Mouse (Mus musculus): ENCODE results near the gene Ccdc82. TPM values are rescaled to one million over a fixed set of nuclear protein-coding genes. Genes with fewer than 3 reads are reported as not detected.

The Ccdc82 gene
- polyA plus RNA-seq, 1 experiment, result 23.7 TPM

GRCm38 (mm10) chr9:13251251-13251650 is 4.5 kb downstream of the Ccdc82 start:
- no peak for DNase-seq (ENCODE audit: low read depth)
- no peak for TF ChIP-seq CTCF (IDR thresholded peaks at IDR 0.05; ENCODE audit: borderline replicate concordance, extremely low read depth, insufficient read depth, insufficient read length)
- no peak for TF ChIP-seq POLR2A (IDR thresholded peaks at IDR 0.05; ENCODE audit: borderline replicate concordance, extremely low read depth, insufficient read depth, insufficient read length, poor library complexity, severe bottlenecking)

- TF ChIP-seq POLR2A (IDR thresholded peaks at IDR 0.05; ENCODE audit: borderline replicate concordance, extremely low read depth, insufficient read depth, insufficient read length, poor library complexity, severe bottlenecking), result no peak
- DNase-seq (ENCODE audit: low read depth), result no peak
Measured at GRCm38 (mm10) chr9:13256726-13257125, 10.0 kb downstream of the Ccdc82 start.

GRCm38 (mm10) chr9:13258173-13258572 is 11.4 kb downstream of the Ccdc82 start:
- no peak for DNase-seq (ENCODE audit: low read depth)
- no peak for TF ChIP-seq CTCF (IDR thresholded peaks at IDR 0.05; ENCODE audit: borderline replicate concordance, extremely low read depth, insufficient read depth, insufficient read length)

- no peak for DNase-seq (ENCODE audit: low read depth)
- TF ChIP-seq POLR2A (IDR thresholded peaks at IDR 0.05; ENCODE audit: borderline replicate concordance, extremely low read depth, insufficient read depth, insufficient read length, poor library complexity, severe bottlenecking) (no peak), CTCF (IDR thresholded peaks at IDR 0.05; ENCODE audit: borderline replicate concordance, extremely low read depth, insufficient read depth, insufficient read length) (no peak)
Measured at GRCm38 (mm10) chr9:13260980-13261379, 14.2 kb downstream of the Ccdc82 start.

GRCm38 (mm10) chr9:13273219-13273618 is 26.5 kb downstream of the Ccdc82 start:
- TF ChIP-seq CTCF (IDR thresholded peaks at IDR 0.05; ENCODE audit: borderline replicate concordance, extremely low read depth, insufficient read depth, insufficient read length) (no peak), POLR2A (IDR thresholded peaks at IDR 0.05; ENCODE audit: borderline replicate concordance, extremely low read depth, insufficient read depth, insufficient read length, poor library complexity, severe bottlenecking) (no peak)
- no peak for DNase-seq (ENCODE audit: low read depth)

GRCm38 (mm10) chr9:13287482-13287881 is 40.7 kb downstream of the Ccdc82 start:
- DNase-seq (ENCODE audit: low read depth), result no peak
- TF ChIP-seq CTCF (IDR thresholded peaks at IDR 0.05; ENCODE audit: borderline replicate concordance, extremely low read depth, insufficient read depth, insufficient read length) (no peak), POLR2A (IDR thresholded peaks at IDR 0.05; ENCODE audit: borderline replicate concordance, extremely low read depth, insufficient read depth, insufficient read length, poor library complexity, severe bottlenecking) (no peak)

GRCm38 (mm10) chr9:13296274-13297121 is 49.7 kb downstream of the Ccdc82 start:
- TF ChIP-seq CTCF (IDR thresholded peaks at IDR 0.05; ENCODE audit: borderline replicate concordance, extremely low read depth, insufficient read depth, insufficient read length) (peak; percentile 71), POLR2A (IDR thresholded peaks at IDR 0.05; ENCODE audit: borderline replicate concordance, extremely low read depth, insufficient read depth, insufficient read length, poor library complexity, severe bottlenecking) (peak; percentile 16; the same call in 1 of the 2 replicates)
- peak; percentile 95 for DNase-seq (ENCODE audit: low read depth)

- no peak for DNase-seq (ENCODE audit: low read depth)
- TF ChIP-seq POLR2A (IDR thresholded peaks at IDR 0.05; ENCODE audit: borderline replicate concordance, extremely low read depth, insufficient read depth, insufficient read length, poor library complexity, severe bottlenecking) (no peak), CTCF (IDR thresholded peaks at IDR 0.05; ENCODE audit: borderline replicate concordance, extremely low read depth, insufficient read depth, insufficient read length) (no peak)
Measured at GRCm38 (mm10) chr9:13297122-13297667, 50.4 kb downstream of the Ccdc82 start.

GRCm38 (mm10) chr9:13297668-13298512 is 51.1 kb downstream of the Ccdc82 start, which contains the start of gene Maml2:
Gene Maml2, plus strand, starts transcription at chr9:13297957.
- DNase-seq (ENCODE audit: low read depth), result peak; percentile 92
- no peak for TF ChIP-seq POLR2A (IDR thresholded peaks at IDR 0.05; ENCODE audit: borderline replicate concordance, extremely low read depth, insufficient read depth, insufficient read length, poor library complexity, severe bottlenecking)
- TF ChIP-seq CTCF (IDR thresholded peaks at IDR 0.05; ENCODE audit: borderline replicate concordance, extremely low read depth, insufficient read depth, insufficient read length), result no peak; the same call in 1 of the 2 replicates

GRCm38 (mm10) chr9:13298513-13298878 is 51.7 kb downstream of the Ccdc82 start:
- TF ChIP-seq POLR2A (IDR thresholded peaks at IDR 0.05; ENCODE audit: borderline replicate concordance, extremely low read depth, insufficient read depth, insufficient read length, poor library complexity, severe bottlenecking) (no peak), CTCF (IDR thresholded peaks at IDR 0.05; ENCODE audit: borderline replicate concordance, extremely low read depth, insufficient read depth, insufficient read length) (no peak)
- no peak for DNase-seq (ENCODE audit: low read depth)

GRCm38 (mm10) chr9:13299190-13299589 is 52.4 kb downstream of the Ccdc82 start:
- no peak for DNase-seq (ENCODE audit: low read depth)
- TF ChIP-seq CTCF (IDR thresholded peaks at IDR 0.05; ENCODE audit: borderline replicate concordance, extremely low read depth, insufficient read depth, insufficient read length), result no peak
- no peak for TF ChIP-seq POLR2A (IDR thresholded peaks at IDR 0.05; ENCODE audit: borderline replicate concordance, extremely low read depth, insufficient read depth, insufficient read length, poor library complexity, severe bottlenecking)
